ENCODE assay signal across 8 mouse cellular contexts in genomic region chr4:136149734-136150133, GRCm38 (mm10). TPM values are rescaled to one million over a fixed set of nuclear protein-coding genes. Genes with fewer than 3 reads are reported as not detected.
DNase-seq lines count a peak whose midpoint lies in the region; ATAC-seq lines count a peak whose summit lies in the region.

No protein-coding gene starts in this region.

- no peak overlapping the region for H3K4me2 ChIP-seq in limb, embryonic 15.5 days

- H3K4me3 ChIP-seq in limb, embryonic 15.5 days, result no peak overlapping the region

- H3K27me3 ChIP-seq in limb, embryonic 15.5 days, result no peaks in the 10 kb centered on the region

- no peak for ATAC-seq in limb, embryonic 15.5 days (ENCODE audit: insufficient number of reproducible peaks, low FRiP score, low TSS enrichment, low read depth)

- intact Hi-C loops in heart, postnatal 25 days (cut with DNase I), result loop anchor here (2.0 to 10.0 kb wide), 2 partner anchors 79 to 315 kb away; partner anchors contain the start of genes 6030445D17Rik and Luzp1

- WGBS in limb, embryonic 15.5 days, result 25% methylated on average over 3 of the region's 3 CpGs

- H3K9ac ChIP-seq in limb, embryonic 15.5 days, result no peak overlapping the region

- peak overlapping the region; percentile 88 for H3K27ac ChIP-seq in limb, embryonic 15.5 days

- H3K36me3 ChIP-seq in limb, embryonic 15.5 days, result no peaks in the 10 kb centered on the region

- peak; percentile 91 for DNase-seq in heart, adult 11 months
- DNase-seq in heart, postnatal 25 days (ENCODE audit: low spot score), result no peak
- DNase-seq in spleen, adult 18-20 months, result peak; percentile 46 to 63
- no peak for DNase-seq in spleen, adult 12 weeks (ENCODE audit: low spot score)
- peak; percentile 86 for DNase-seq in embryo, embryonic 10 days (ENCODE audit: low spot score)
- DNase-seq in thymus, postnatal 0 days (ENCODE audit: low spot score), result peak; percentile 54
- no peak for DNase-seq in cerebellum, adult 18-20 months

- no peaks in the 10 kb centered on the region for H3K9me3 ChIP-seq in limb, embryonic 15.5 days

- peaks cover 64% of the 10 kb centered on the region for H3K4me1 ChIP-seq in limb, embryonic 15.5 days

RNA-seq across cellular contexts. Expression of gene Id3, which starts 6.4 kb away (rescaled TPM):
- total RNA-seq in heart, postnatal 25 days (2021), result 10 to 100 TPM; 46.9 to 70.1 TPM
- 488 and 490 TPM in 2 replicates for polyA plus RNA-seq in limb, embryonic 15.5 days (2015; fragmentation: Nextera tagmentation; extraction: Ambion mirVana)
- polyA plus RNA-seq in thymus, postnatal 0 days (2015; fragmentation: Nextera tagmentation; extraction: Ambion mirVana), result 262 and 327 TPM in 2 replicates

RNA-seq across cellular contexts. Expression of gene E2f2, which starts 22.5 kb away (rescaled TPM):
- total RNA-seq in heart, postnatal 25 days (2021), result 1 to 10 TPM; 1.9 to 4.3 TPM
- 10.0 and 14.5 TPM in 2 replicates for polyA plus RNA-seq in limb, embryonic 15.5 days (2015; fragmentation: Nextera tagmentation; extraction: Ambion mirVana)
- polyA plus RNA-seq in thymus, postnatal 0 days (2015; fragmentation: Nextera tagmentation; extraction: Ambion mirVana), result 58.9 and 64.1 TPM in 2 replicates

RNA-seq across cellular contexts. Expression of gene Asap3, which starts 56.4 kb away (rescaled TPM):
- 10 to 100 TPM in 1 of 2 experiments, 1 to 10 TPM in 1; 8.7 to 11.8 TPM for total RNA-seq in heart, postnatal 25 days (2021)
- 15.4 and 19.0 TPM in 2 replicates for polyA plus RNA-seq in limb, embryonic 15.5 days (2015; fragmentation: Nextera tagmentation; extraction: Ambion mirVana)
- 1.3 and 2.1 TPM in 2 replicates for polyA plus RNA-seq in thymus, postnatal 0 days (2015; fragmentation: Nextera tagmentation; extraction: Ambion mirVana)

Comparison
In these comparisons a context has a peak if more than half of its experiments do, and no peak if none do; other contexts are left out.
1. DNase-seq: peak in heart, adult 11 months (single experiment), spleen, adult 18-20 months (2 of 2), embryo, embryonic 10 days (single experiment) and thymus, postnatal 0 days (single experiment); none in heart, postnatal 25 days (single experiment), spleen, adult 12 weeks (single experiment) and cerebellum, adult 18-20 months (0 of 2).